Mouse (Mus musculus) erythroblast, embryonic 14.5 days (primary cell): ENCODE measurements around the gene Hist2h2aa2. TPM values are rescaled to one million over a fixed set of nuclear protein-coding genes. Genes with fewer than 3 reads are reported as not detected.
A peak's percentile ranks its signal among the peaks of the same experiment; 100 is the strongest.
"Not testable (repeated sequence)": the region's sequence is repeated elsewhere in the genome, so short reads cannot be mapped to it uniquely, and the experiment has no call there.

Experiments
- H3K27me3 ChIP-seq: 2 replicates; pipeline ENCODE4 v1.6.1; 2012; ENCODE audit warnings: inconsistent platforms; ENCODE audit not compliant: control insufficient read depth
- H3K36me3 ChIP-seq: 2 replicates; pipeline ENCODE4 v1.6.1; 2012; ENCODE audit warnings: mild to moderate bottlenecking, inconsistent platforms; ENCODE audit not compliant: control insufficient read depth
- H3K4me1 ChIP-seq: 2 replicates; pipeline ENCODE4 v1.6.1; 2012; ENCODE audit warnings: inconsistent platforms; ENCODE audit not compliant: control insufficient read depth
- H3K4me3 ChIP-seq: replicated peaks from 2 replicates; pipeline ENCODE3; 2012; ENCODE audit warnings: moderate library complexity, mild to moderate bottlenecking, inconsistent platforms
- H3K9me3 ChIP-seq: 2 replicates; pipeline ENCODE4 v1.6.1; 2012; ENCODE audit warnings: low read length, inconsistent platforms, mixed read lengths; ENCODE audit not compliant: control insufficient read depth
- GATA1 ChIP-seq: IDR thresholded peaks from 2 replicates; pipeline ENCODE4 v1.6.1; 2012; ENCODE audit warnings: low read length, inconsistent platforms, mixed read lengths
- TAL1 ChIP-seq: IDR thresholded peaks from 3 replicates; pipeline ENCODE4 v1.6.1; 2012; ENCODE audit warnings: low read length, inconsistent platforms, mixed read lengths
- polyA plus RNA-seq: library from polyadenylated mRNA; stranded (reverse); fragments of >175 nt; gene quantifications from 2 replicates; pipeline ENCODE4 v1.2.3, GENCODE M21; 2012

The Hist2h2aa2 gene
- polyA plus RNA-seq, 1 experiment, result 64.0 TPM

- peaks cover 59% of the 10 kb centered on the region for H3K4me1 ChIP-seq
- TF ChIP-seq GATA1, result peak; percentile 64
- no peak for TF ChIP-seq TAL1
- H3K27me3 ChIP-seq, result no peaks in the 10 kb centered on the region
- peaks cover 11% of the 10 kb centered on the region for H3K36me3 ChIP-seq
- peak overlapping the region; percentile 76 for H3K4me3 ChIP-seq
- H3K9me3 ChIP-seq, result no peaks in the 10 kb centered on the region
Observed at GRCm38 (mm10) chr3:96248141-96249033, 8.3 kb upstream of the Hist2h2aa2 start.

DNA sequence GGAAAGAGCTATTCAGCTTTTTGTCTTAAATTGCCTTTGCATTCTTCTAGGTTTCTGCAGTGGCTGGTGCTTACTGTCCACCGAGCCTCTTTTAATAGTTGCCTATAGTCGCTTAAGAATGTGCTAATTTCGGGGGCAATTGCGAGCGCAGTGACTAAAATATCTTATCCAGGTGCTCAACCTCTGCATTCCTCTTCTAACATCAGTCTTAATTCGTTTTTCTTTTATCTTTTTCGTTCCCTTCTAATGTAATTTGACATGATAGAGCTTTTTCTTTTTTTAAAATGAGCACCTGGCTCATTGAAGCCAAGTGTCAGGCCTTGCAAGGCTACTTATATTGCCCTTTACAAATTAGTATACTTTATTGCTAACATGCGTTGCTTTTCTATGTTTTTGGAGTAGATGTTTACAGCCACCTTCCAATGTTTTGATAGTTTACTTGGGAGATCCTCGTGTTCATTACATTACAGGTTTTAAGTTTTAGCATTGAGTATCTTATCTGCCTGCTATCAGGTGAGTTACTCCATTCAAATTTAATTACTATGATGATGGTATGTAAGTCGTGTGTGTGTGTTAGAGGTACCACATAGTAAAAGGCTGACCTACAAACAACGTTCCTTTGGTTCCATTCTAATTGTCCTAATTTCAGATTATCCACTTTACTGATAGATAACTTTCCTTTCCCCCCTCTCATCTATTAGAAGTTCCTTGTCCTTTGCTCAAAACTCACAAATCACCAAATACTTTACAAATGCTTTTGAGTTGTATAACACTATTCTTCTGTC is 7.5 kb upstream of the Hist2h2aa2 start:
- peaks cover 11% of the 10 kb centered on the region for H3K36me3 ChIP-seq
- peak overlapping the region; percentile 76 for H3K4me3 ChIP-seq
- H3K4me1 ChIP-seq, result peaks cover 60% of the 10 kb centered on the region
- no peak for TF ChIP-seq TAL1
- TF ChIP-seq GATA1, result no peak
- H3K9me3 ChIP-seq, result no peaks in the 10 kb centered on the region
- no peaks in the 10 kb centered on the region for H3K27me3 ChIP-seq

DNA sequence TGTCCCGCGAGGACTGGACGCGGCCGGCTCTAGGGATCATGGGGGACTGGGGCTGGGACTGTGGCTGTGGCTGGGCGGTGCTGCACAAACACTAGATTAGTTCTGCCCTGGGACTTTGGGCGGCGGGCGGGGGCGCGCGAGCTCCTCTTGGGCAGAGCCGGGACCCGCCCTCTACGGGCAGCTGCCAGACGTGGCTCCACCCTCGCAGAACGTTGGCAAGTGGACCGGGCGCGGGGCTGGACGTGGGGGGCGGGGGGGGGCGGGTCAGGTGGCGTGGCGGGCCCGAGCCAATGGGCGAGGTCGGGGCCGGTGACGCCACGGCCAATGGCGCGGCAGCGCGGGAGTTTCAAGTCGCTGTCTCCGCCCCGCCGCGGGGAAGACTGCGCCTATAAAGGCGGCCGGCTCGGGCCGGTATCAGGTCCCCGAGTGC is 6.4 kb upstream of the Hist2h2aa2 start, which contains the start of gene Hist2h3c1:
Gene Hist2h3c1 (plus strand): TSS at position 259 of the 430 bp plus-strand sequence.
- not testable (repeated sequence) for H3K27me3 ChIP-seq, H3K9me3 ChIP-seq
- Histone ChIP-seq H3K4me1 (peaks cover 66% of the 10 kb centered on the region), H3K4me3 (peak within 1 kb of the TSS; percentile 76), H3K36me3 (peaks cover 20% of the 10 kb centered on the region)

- not testable (repeated sequence) for H3K27me3 ChIP-seq, H3K9me3 ChIP-seq
- Histone ChIP-seq H3K4me3 (peak overlapping the region; percentile 49), H3K36me3 (peaks cover 22% of the 10 kb centered on the region), H3K4me1 (peaks cover 67% of the 10 kb centered on the region)
Observed at GRCm38 (mm10) chr3:96246018-96246417, 5.9 kb upstream of the Hist2h2aa2 start.

DNA sequence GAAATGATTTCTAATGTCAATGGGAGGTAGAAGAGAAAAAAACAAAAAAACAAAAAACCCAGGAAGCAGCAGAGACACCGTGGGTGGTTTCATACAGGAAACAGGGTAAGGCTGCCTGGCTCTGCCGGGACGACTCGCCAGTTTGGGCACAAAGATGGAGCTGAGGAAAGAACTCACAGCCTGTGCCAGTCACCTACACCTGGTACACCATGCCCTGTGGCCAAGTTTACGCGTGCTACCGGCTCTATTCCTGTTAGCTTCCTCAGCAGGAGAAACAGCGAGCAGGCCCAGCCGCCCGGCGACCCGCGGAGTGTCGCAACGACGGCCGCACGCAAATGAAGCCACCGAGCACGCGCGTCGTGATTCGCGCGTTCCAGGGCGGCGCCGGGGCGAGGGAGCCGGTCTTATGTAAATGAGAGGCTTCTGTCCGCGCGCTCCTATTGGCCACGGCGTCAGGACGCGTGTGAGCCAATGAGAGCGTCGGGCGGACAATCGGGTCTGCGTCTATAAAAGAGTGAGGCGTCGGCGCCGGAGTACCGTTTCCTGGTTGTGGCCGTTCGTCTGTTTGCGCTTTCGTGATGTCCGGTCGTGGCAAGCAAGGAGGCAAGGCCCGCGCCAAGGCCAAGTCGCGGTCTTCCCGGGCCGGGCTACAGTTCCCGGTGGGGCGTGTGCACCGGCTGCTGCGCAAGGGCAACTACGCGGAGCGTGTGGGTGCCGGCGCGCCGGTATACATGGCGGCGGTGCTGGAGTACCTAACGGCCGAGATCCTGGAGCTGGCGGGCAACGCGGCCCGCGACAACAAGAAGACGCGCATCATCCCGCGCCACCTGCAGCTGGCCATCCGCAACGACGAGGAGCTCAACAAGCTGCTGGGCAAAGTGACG is 5.2 kb upstream of the Hist2h2aa2 start, which contains the start of gene Hist2h2aa1:
Gene Hist2h2aa1 (plus strand): TSS at position 495 of the 884 bp plus-strand sequence.
- peak within 1 kb of the TSS; percentile 74 for H3K4me3 ChIP-seq
- not testable (repeated sequence) for H3K9me3 ChIP-seq, H3K27me3 ChIP-seq
- peaks cover 22% of the 10 kb centered on the region for H3K36me3 ChIP-seq
- peaks cover 66% of the 10 kb centered on the region for H3K4me1 ChIP-seq

DNA sequence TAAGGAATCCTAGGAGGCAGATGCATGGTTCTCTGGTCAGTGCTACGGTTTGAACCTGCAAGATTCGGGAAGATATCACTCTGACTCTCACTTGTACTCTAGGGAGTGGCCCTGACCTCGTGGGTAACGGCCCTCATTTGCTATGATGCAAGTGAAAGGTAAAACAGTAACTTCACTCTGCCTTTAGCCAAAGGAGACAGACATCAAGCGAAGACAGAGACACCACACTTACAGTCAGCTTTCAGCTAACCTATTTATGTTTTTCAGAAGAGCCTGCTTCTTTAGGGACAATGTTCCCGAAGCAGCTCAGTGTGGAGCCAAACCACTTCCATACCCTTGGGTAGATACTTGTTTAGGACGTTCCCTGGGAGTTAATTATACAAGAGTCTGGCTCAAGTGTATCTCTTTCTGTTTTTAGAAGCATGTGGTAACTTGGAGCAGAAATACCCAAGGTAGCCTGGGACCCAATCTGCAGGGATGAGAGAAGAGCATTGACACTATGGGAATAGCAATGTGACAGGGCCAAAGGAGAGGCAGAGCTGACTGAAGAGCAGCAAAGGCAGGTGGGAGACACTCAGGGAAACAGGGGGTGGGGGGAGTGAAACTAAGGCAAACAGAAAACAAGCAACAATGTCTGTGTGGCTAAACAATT is 4.0 kb upstream of the Hist2h2aa2 start:
- Histone ChIP-seq H3K27me3 (no peaks in the 10 kb centered on the region), H3K4me3 (peak overlapping the region; percentile 74), H3K4me1 (peaks cover 54% of the 10 kb centered on the region), H3K36me3 (peaks cover 18% of the 10 kb centered on the region), H3K9me3 (no peaks in the 10 kb centered on the region)
- TF ChIP-seq GATA1 (no peak), TAL1 (no peak)

GRCm38 (mm10) chr3:96240799-96241197 is 722 bp upstream of the Hist2h2aa2 start:
- Histone ChIP-seq H3K36me3 (peaks cover 17% of the 10 kb centered on the region), H3K4me1 (peaks cover 69% of the 10 kb centered on the region), H3K9me3 (no peaks in the 10 kb centered on the region), H3K27me3 (no peaks in the 10 kb centered on the region), H3K4me3 (peak overlapping the region; percentile 59)
- no peak for TF ChIP-seq GATA1
- no peak for TF ChIP-seq TAL1

GRCm38 (mm10) chr3:96238954-96239793 is 902 bp downstream of the Hist2h2aa2 start, which contains the start of gene Hist2h3c2:
Gene Hist2h3c2, minus strand, starts transcription at chr3:96239127.
- H3K4me1 ChIP-seq, result peaks cover 66% of the 10 kb centered on the region
- not testable (repeated sequence) for H3K27me3 ChIP-seq
- H3K36me3 ChIP-seq, result peaks cover 18% of the 10 kb centered on the region

More at GRCm38 (mm10) chr3:96238954-96239793, 902 bp downstream of the Hist2h2aa2 start, which contains the start of gene Hist2h3c2:
- not testable (repeated sequence) for H3K9me3 ChIP-seq
- H3K4me3 ChIP-seq, result peak within 1 kb of the TSS; percentile 65
